Mouse (Mus musculus): ENCODE results near the gene Lhfpl4. TPM values are rescaled to one million over a fixed set of nuclear protein-coding genes. Genes with fewer than 3 reads are reported as not detected.

Lhfpl4 gene
- polyA plus RNA-seq, 1 experiment from 2014 or later: 1.2 TPM

- WGBS: 95% methylated on average over 10 of the region's 10 CpGs
- Histone ChIP-seq H3K27ac (replicated peaks; ENCODE audit: low read depth, low read length) (no peak overlapping the region), H3K27me3 (replicated peaks; ENCODE audit: control insufficient read depth, insufficient read depth, low read length) (no peaks in the 10 kb centered on the region), H3K4me1 (ENCODE audit: control insufficient read depth, insufficient read depth, low read length) (no peaks in the 10 kb centered on the region), H3K9ac (ENCODE audit: low read depth, low read length) (no peak overlapping the region), H3K4me2 (ENCODE audit: low read depth, low read length) (no peak overlapping the region), H3K9me3 (ENCODE audit: control insufficient read depth, low read length) (no peaks in the 10 kb centered on the region), H3K36me3 (ENCODE audit: control insufficient read depth, insufficient read depth, low read length) (peaks cover 23% of the 10 kb centered on the region), H3K4me3 (ENCODE audit: low read depth, low read length) (no peak overlapping the region)
- ATAC-seq (ENCODE audit: low read depth) (no peak), DNase-seq (ENCODE audit: low spot score) (no peak)
Observed at GRCm38 (mm10) chr6:113160106-113160505, 35.1 kb downstream of the Lhfpl4 start.

- H3K36me3 ChIP-seq (ENCODE audit: control insufficient read depth, insufficient read depth, low read length): peaks cover 63% of the 10 kb centered on the region
- no peak overlapping the region for H3K27ac ChIP-seq (replicated peaks; ENCODE audit: low read depth, low read length)
- no peak overlapping the region for H3K4me2 ChIP-seq (ENCODE audit: low read depth, low read length)
- DNase-seq (ENCODE audit: low spot score) (no peak), ATAC-seq (ENCODE audit: low read depth) (no peak)
- H3K9me3 ChIP-seq (ENCODE audit: control insufficient read depth, low read length): no peaks in the 10 kb centered on the region
- WGBS: 88% methylated on average over 4 of the region's 4 CpGs
- no peak overlapping the region for H3K9ac ChIP-seq (ENCODE audit: low read depth, low read length)
- no peaks in the 10 kb centered on the region for H3K27me3 ChIP-seq (replicated peaks; ENCODE audit: control insufficient read depth, insufficient read depth, low read length)
- no peaks in the 10 kb centered on the region for H3K4me1 ChIP-seq (ENCODE audit: control insufficient read depth, insufficient read depth, low read length)
- no peak overlapping the region for H3K4me3 ChIP-seq (ENCODE audit: low read depth, low read length)
Observed at GRCm38 (mm10) chr6:113156064-113156463, 39.1 kb downstream of the Lhfpl4 start.

DNA sequence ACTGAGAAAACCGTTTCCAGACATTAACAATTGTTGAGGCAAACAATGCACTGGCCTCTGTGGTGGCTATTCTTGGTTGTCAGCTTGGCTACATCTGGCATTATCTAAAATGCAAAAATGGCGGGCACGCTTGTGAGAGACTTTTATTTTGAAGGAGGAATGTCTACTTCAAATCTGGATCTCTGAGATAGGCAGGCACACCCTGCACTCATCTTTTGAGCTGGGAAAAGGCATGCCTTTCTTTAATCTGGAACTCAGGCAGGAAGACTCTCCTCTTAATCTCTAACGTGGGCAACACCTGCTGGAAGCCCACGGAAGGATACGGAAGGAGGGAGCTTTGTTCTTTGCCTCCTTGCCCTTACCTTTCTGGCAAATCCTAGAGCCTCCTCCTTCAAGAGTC, 40.3 kb downstream of the Lhfpl4 start:
- H3K27me3 ChIP-seq (replicated peaks; ENCODE audit: control insufficient read depth, insufficient read depth, low read length): no peaks in the 10 kb centered on the region
- no peak overlapping the region for H3K4me3 ChIP-seq (ENCODE audit: low read depth, low read length)
- WGBS: 83% methylated on average over 6 of the region's 6 CpGs
- H3K9me3 ChIP-seq (ENCODE audit: control insufficient read depth, low read length): no peaks in the 10 kb centered on the region
- DNase-seq (ENCODE audit: low spot score) (no peak), ATAC-seq (ENCODE audit: low read depth) (no peak)
- H3K36me3 ChIP-seq (ENCODE audit: control insufficient read depth, insufficient read depth, low read length): peaks cover 75% of the 10 kb centered on the region
- H3K27ac ChIP-seq (replicated peaks; ENCODE audit: low read depth, low read length): no peak overlapping the region
- no peak overlapping the region for H3K4me2 ChIP-seq (ENCODE audit: low read depth, low read length)
- H3K9ac ChIP-seq (ENCODE audit: low read depth, low read length): no peak overlapping the region
- no peaks in the 10 kb centered on the region for H3K4me1 ChIP-seq (ENCODE audit: control insufficient read depth, insufficient read depth, low read length)

DNA sequence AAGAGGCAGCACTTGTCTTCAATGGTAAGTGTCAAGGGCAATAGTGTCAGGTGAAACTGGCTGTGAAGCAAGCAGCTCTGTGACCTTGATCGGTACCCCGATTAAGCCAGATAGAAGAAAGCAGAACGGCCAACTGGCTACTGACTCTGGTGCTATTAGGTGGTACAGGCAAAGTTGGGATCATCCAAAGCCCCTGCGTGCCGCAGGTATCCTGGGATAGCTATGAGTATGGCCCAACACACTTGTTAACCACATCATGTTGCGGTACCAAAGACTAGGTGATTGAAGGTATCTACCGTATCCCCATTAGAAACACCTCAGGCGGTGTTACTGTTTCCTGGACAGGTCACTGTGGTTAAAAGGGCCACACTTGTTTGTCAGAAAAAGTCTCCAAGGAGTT, 41.1 kb downstream of the Lhfpl4 start:
- Histone ChIP-seq H3K4me2 (ENCODE audit: low read depth, low read length) (no peak overlapping the region), H3K27me3 (replicated peaks; ENCODE audit: control insufficient read depth, insufficient read depth, low read length) (no peaks in the 10 kb centered on the region), H3K4me1 (ENCODE audit: control insufficient read depth, insufficient read depth, low read length) (no peaks in the 10 kb centered on the region), H3K9me3 (ENCODE audit: control insufficient read depth, low read length) (no peaks in the 10 kb centered on the region), H3K27ac (replicated peaks; ENCODE audit: low read depth, low read length) (no peak overlapping the region), H3K36me3 (ENCODE audit: control insufficient read depth, insufficient read depth, low read length) (peaks cover 78% of the 10 kb centered on the region), H3K4me3 (ENCODE audit: low read depth, low read length) (no peak overlapping the region), H3K9ac (ENCODE audit: low read depth, low read length) (no peak overlapping the region)
- 96% methylated on average over 8 of the region's 8 CpGs for WGBS
- ATAC-seq (ENCODE audit: low read depth) (no peak), DNase-seq (ENCODE audit: low spot score) (no peak)

- no peak overlapping the region for H3K4me3 ChIP-seq (ENCODE audit: low read depth, low read length)
- DNase-seq (ENCODE audit: low spot score) (no peak), ATAC-seq (ENCODE audit: low read depth) (no peak)
- H3K4me1 ChIP-seq (ENCODE audit: control insufficient read depth, insufficient read depth, low read length): no peaks in the 10 kb centered on the region
- H3K27ac ChIP-seq (replicated peaks; ENCODE audit: low read depth, low read length): no peak overlapping the region
- no peaks in the 10 kb centered on the region for H3K27me3 ChIP-seq (replicated peaks; ENCODE audit: control insufficient read depth, insufficient read depth, low read length)
- no peaks in the 10 kb centered on the region for H3K9me3 ChIP-seq (ENCODE audit: control insufficient read depth, low read length)
- 93% methylated on average over 4 of the region's 4 CpGs for WGBS
- H3K9ac ChIP-seq (ENCODE audit: low read depth, low read length): no peak overlapping the region
- H3K36me3 ChIP-seq (ENCODE audit: control insufficient read depth, insufficient read depth, low read length): peaks cover 90% of the 10 kb centered on the region
- H3K4me2 ChIP-seq (ENCODE audit: low read depth, low read length): no peak overlapping the region
Observed at GRCm38 (mm10) chr6:113145249-113145648, 49.9 kb downstream of the Lhfpl4 start.

DNA sequence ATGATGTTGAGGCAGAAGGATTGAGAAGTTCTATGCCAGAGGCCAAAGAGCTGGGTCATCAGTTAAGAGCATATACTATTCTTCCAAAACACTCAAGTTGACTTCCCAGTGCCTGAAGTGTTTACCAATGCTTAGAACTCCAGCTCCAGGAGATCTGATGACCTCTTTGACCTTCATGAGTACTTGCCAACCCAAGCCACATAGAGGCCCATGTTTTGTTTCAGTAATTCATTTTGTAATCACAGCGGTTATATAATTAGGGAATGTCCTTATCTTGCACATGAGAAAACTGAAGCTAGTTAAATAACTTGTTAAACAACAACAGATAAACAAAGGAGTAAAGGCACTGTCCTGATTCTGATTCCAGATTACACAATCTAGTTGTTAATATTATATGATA, 50.4 kb downstream of the Lhfpl4 start:
- DNase-seq (ENCODE audit: low spot score): no peak
- H3K4me1 ChIP-seq (ENCODE audit: control insufficient read depth, insufficient read depth, low read length): no peaks in the 10 kb centered on the region
- H3K27ac ChIP-seq (replicated peaks; ENCODE audit: low read depth, low read length): no peak overlapping the region
- H3K9me3 ChIP-seq (ENCODE audit: control insufficient read depth, low read length): no peaks in the 10 kb centered on the region
- no peak overlapping the region for H3K4me2 ChIP-seq (ENCODE audit: low read depth, low read length)
- H3K4me3 ChIP-seq (ENCODE audit: low read depth, low read length): no peak overlapping the region
- H3K27me3 ChIP-seq (replicated peaks; ENCODE audit: control insufficient read depth, insufficient read depth, low read length): no peaks in the 10 kb centered on the region
- 93% methylated on average over 1 of the region's 1 CpGs for WGBS
- ATAC-seq (ENCODE audit: low read depth): no peak
- H3K9ac ChIP-seq (ENCODE audit: low read depth, low read length): no peak overlapping the region
- peaks cover 90% of the 10 kb centered on the region for H3K36me3 ChIP-seq (ENCODE audit: control insufficient read depth, insufficient read depth, low read length)

- Histone ChIP-seq H3K27ac (replicated peaks; ENCODE audit: low read depth, low read length) (no peak overlapping the region), H3K36me3 (ENCODE audit: control insufficient read depth, insufficient read depth, low read length) (peaks cover 90% of the 10 kb centered on the region), H3K4me3 (ENCODE audit: low read depth, low read length) (no peak overlapping the region), H3K9ac (ENCODE audit: low read depth, low read length) (no peak overlapping the region), H3K27me3 (replicated peaks; ENCODE audit: control insufficient read depth, insufficient read depth, low read length) (no peaks in the 10 kb centered on the region), H3K4me1 (ENCODE audit: control insufficient read depth, insufficient read depth, low read length) (no peaks in the 10 kb centered on the region), H3K9me3 (ENCODE audit: control insufficient read depth, low read length) (no peaks in the 10 kb centered on the region), H3K4me2 (ENCODE audit: low read depth, low read length) (no peak overlapping the region)
- no peak for ATAC-seq (ENCODE audit: low read depth)
- 76% methylated on average over 1 of the region's 1 CpGs for WGBS
- DNase-seq (ENCODE audit: low spot score): no peak
Observed at GRCm38 (mm10) chr6:113141389-113142094, 53.6 kb downstream of the Lhfpl4 start.

DNA sequence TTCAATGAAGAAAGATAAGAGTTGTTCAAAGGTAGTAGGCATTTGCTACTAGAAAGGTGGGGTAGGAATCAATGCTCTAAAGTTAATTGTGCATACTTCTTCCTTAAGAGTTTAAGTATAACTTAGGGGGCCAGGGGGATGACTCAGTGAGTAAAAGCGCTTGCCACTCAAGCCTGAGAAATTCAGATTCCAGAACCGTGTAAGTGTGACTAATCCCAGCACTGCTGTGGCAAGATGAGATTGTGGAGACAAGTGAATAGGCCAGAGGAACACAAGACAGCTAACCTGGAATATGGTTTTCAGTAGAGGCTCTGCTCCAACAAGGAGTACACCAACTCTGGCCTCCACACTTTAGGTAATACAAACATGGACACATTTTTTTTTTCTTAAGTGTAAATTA, 61.8 kb downstream of the Lhfpl4 start:
- Histone ChIP-seq H3K27me3 (replicated peaks; ENCODE audit: control insufficient read depth, insufficient read depth, low read length) (no peaks in the 10 kb centered on the region), H3K4me2 (ENCODE audit: low read depth, low read length) (no peak overlapping the region), H3K27ac (replicated peaks; ENCODE audit: low read depth, low read length) (no peak overlapping the region), H3K9me3 (ENCODE audit: control insufficient read depth, low read length) (no peaks in the 10 kb centered on the region), H3K9ac (ENCODE audit: low read depth, low read length) (no peak overlapping the region), H3K4me3 (ENCODE audit: low read depth, low read length) (no peak overlapping the region), H3K36me3 (ENCODE audit: control insufficient read depth, insufficient read depth, low read length) (peaks cover 73% of the 10 kb centered on the region), H3K4me1 (ENCODE audit: control insufficient read depth, insufficient read depth, low read length) (no peaks in the 10 kb centered on the region)
- 83% methylated on average over 2 of the region's 2 CpGs for WGBS
- DNase-seq (ENCODE audit: low spot score) (no peak), ATAC-seq (ENCODE audit: low read depth) (no peak)

DNA sequence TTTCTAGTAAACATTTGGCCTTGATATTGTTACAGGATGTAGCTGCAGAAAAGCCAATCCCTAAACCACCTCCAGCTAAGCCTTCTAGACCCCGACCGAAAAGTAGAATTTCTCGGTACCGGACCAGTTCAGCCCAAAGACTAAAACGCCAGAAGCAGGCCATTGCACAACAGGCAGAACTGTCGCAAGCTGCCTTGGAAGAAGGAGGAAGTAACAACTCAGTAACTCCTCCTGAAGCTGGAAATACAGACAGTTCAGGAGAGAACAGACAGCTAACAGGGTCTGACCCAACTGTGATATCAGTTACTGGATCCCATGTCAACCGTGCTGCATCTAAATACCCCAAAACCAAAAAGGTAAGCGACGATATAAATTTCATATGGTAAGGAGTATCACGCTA, 74.4 kb downstream of the Lhfpl4 start:
- 94% methylated on average over 10 of the region's 10 CpGs for WGBS
- no peak for ATAC-seq (ENCODE audit: low read depth)
- no peaks in the 10 kb centered on the region for H3K27me3 ChIP-seq (replicated peaks; ENCODE audit: control insufficient read depth, insufficient read depth, low read length)
- H3K4me2 ChIP-seq (ENCODE audit: low read depth, low read length): no peak overlapping the region
- no peak overlapping the region for H3K4me3 ChIP-seq (ENCODE audit: low read depth, low read length)
- no peaks in the 10 kb centered on the region for H3K4me1 ChIP-seq (ENCODE audit: control insufficient read depth, insufficient read depth, low read length)
- DNase-seq (ENCODE audit: low spot score): no peak
- H3K9ac ChIP-seq (ENCODE audit: low read depth, low read length): no peak overlapping the region
- H3K9me3 ChIP-seq (ENCODE audit: control insufficient read depth, low read length): no peaks in the 10 kb centered on the region
- no peak overlapping the region for H3K27ac ChIP-seq (replicated peaks; ENCODE audit: low read depth, low read length)
- H3K36me3 ChIP-seq (ENCODE audit: control insufficient read depth, insufficient read depth, low read length): peaks cover 91% of the 10 kb centered on the region

All from embryonic facial prominence, embryonic 14.5 days (tissue).